Mouse (Mus musculus) Patski (cell line): ENCODE results near the gene Sepsecs. TPM values are rescaled to one million over a fixed set of nuclear protein-coding genes. Genes with fewer than 3 reads are reported as not detected.
"Not testable (repeated sequence)": the region's sequence is repeated elsewhere in the genome, so short reads cannot be mapped to it uniquely, and the experiment has no call there.

ENCODE experiments used
- ATAC-seq: fragments of 100-300 bp; one replicate; pipeline ENCODE4 v1.8.0; 2021
- CTCF ChIA-PET: fragments of 350-600 bp; sonication (Branson Sonifier 250); formaldehyde crosslinking; loops from one replicate; lab custom pipeline; 2022; ENCODE audit warnings: inconsistent platforms; lab: Charles Lee
- POLR2A ChIA-PET: fragments of 350-600 bp; sonication (Branson Sonifier 250); formaldehyde crosslinking; loops from one replicate; lab custom pipeline; 2022; ENCODE audit warnings: antibody characterized with exemption, inconsistent platforms; lab: Charles Lee
- DNase-seq: peaks from one replicate; pipeline ENCODE4 v3.0.0-alpha.2; 2011; ENCODE audit warnings: low read depth, low spot score
- H3K27me3 ChIP-seq: fragments of 371-371 bp; one replicate; pipeline ENCODE4 v1.5.1; 2021
- CTCF ChIP-seq: fragments of 100-300 bp; IDR thresholded peaks from one replicate; pipeline ENCODE4 v1.5.1; 2021
- in situ Hi-C: fragments of 300-500 bp; cut with MboI; formaldehyde crosslinking; loops from 3 replicates; pipeline ENCODE4 v1.11.1; 2018; ENCODE audit warnings: low pct_unique_long_range_greater_than_20kb, mixed read lengths
- polyA plus RNA-seq: library from polyadenylated mRNA; unstranded; gene quantifications from one replicate; pipeline ENCODE4 v1.2.3, GENCODE M21; 2021

Sepsecs gene
- polyA plus RNA-seq: 12.8 TPM

- peak; percentile 35 for TF ChIP-seq CTCF
Observed at GRCm38 (mm10) chr5:52669426-52670191, at the start of gene Sepsecs. Gene Sepsecs, minus strand, starts transcription at chr5:52669708.

GRCm38 (mm10) chr5:52716742-52717448, 47.4 kb upstream of the Sepsecs start:
- H3K27me3 ChIP-seq: peaks cover 19% of the 10 kb centered on the region
- in situ Hi-C loops: no loop called here
- no peak for ATAC-seq
- no peak for DNase-seq
- ChIA-PET POLR2A (no interaction called here), CTCF (no interaction called here)
- no peak for TF ChIP-seq CTCF

More at GRCm38 (mm10) chr5:52669426-52670191, at the start of gene Sepsecs:
- CTCF ChIA-PET: interaction anchor here (1.9 kb wide), 2 partner anchors 11 to 14 kb away, joined by 6 to 7 read pairs; no protein-coding TSS in a partner anchor
- no peaks in the 10 kb centered on the region for H3K27me3 ChIP-seq
- in situ Hi-C loops: loop anchor here (10.0 kb wide), 1 partner anchor 145 kb away; no protein-coding TSS in a partner anchor
- peak; percentile 88 for ATAC-seq
- POLR2A ChIA-PET: interaction anchor here (0.5 kb wide), 1 partner anchor 291 kb away, joined by 4 read pairs; no protein-coding TSS in a partner anchor
- DNase-seq: peak; percentile 59

GRCm38 (mm10) chr5:52712704-52713103, 43.2 kb upstream of the Sepsecs start:
- no peak for TF ChIP-seq CTCF
- ATAC-seq (no peak), DNase-seq (no peak)
- in situ Hi-C loops: no loop called here
- POLR2A ChIA-PET: no interaction called here
- CTCF ChIA-PET: no interaction called here
- peaks cover 20% of the 10 kb centered on the region for H3K27me3 ChIP-seq

- peaks cover 33% of the 10 kb centered on the region for H3K27me3 ChIP-seq
- in situ Hi-C loops: no loop called here
- ChIA-PET POLR2A (no interaction called here), CTCF (no interaction called here)
- DNase-seq (no peak), ATAC-seq (no peak)
- TF ChIP-seq CTCF: no peak
Observed at GRCm38 (mm10) chr5:52704562-52704961, 35.1 kb upstream of the Sepsecs start.

- DNase-seq, in situ Hi-C loops, CTCF ChIA-PET, ATAC-seq, POLR2A ChIA-PET: not testable (repeated sequence)
- peaks cover 27% of the 10 kb centered on the region for H3K27me3 ChIP-seq
Observed at GRCm38 (mm10) chr5:52697882-52698440, 28.5 kb upstream of the Sepsecs start.

GRCm38 (mm10) chr5:52697291-52697690, 27.8 kb upstream of the Sepsecs start:
- ATAC-seq: no peak

GRCm38 (mm10) chr5:52687741-52688455, 18.4 kb upstream of the Sepsecs start:
- CTCF ChIA-PET: interaction anchor here (1.8 kb wide), 1 partner anchor 38 kb away, joined by 4 read pairs; no protein-coding TSS in a partner anchor
- ATAC-seq: no peak

More at GRCm38 (mm10) chr5:52697291-52697690, 27.8 kb upstream of the Sepsecs start:
- POLR2A ChIA-PET: no interaction called here
- no peak for TF ChIP-seq CTCF
- CTCF ChIA-PET: no interaction called here
- H3K27me3 ChIP-seq: peaks cover 28% of the 10 kb centered on the region
- in situ Hi-C loops: no loop called here
- no peak for DNase-seq

GRCm38 (mm10) chr5:52681111-52681510, 11.6 kb upstream of the Sepsecs start:
- DNase-seq (no peak), ATAC-seq (no peak)
- POLR2A ChIA-PET: no interaction called here
- H3K27me3 ChIP-seq: peaks cover 14% of the 10 kb centered on the region
- in situ Hi-C loops: no loop called here
- CTCF ChIA-PET: no interaction called here
- TF ChIP-seq CTCF: no peak

More at GRCm38 (mm10) chr5:52687741-52688455, 18.4 kb upstream of the Sepsecs start:
- POLR2A ChIA-PET: no interaction called here
- TF ChIP-seq CTCF: no peak
- in situ Hi-C loops: loop anchor here (5.0 kb wide), 1 partner anchor 34 kb away; no protein-coding TSS in a partner anchor
- DNase-seq: no peak
- H3K27me3 ChIP-seq: peaks cover 18% of the 10 kb centered on the region

GRCm38 (mm10) chr5:52680191-52680590, 10.7 kb upstream of the Sepsecs start:
- peaks cover 14% of the 10 kb centered on the region for H3K27me3 ChIP-seq
- no peak for TF ChIP-seq CTCF
- ATAC-seq (no peak), DNase-seq (no peak)
- in situ Hi-C loops: no loop called here
- POLR2A ChIA-PET: no interaction called here
- CTCF ChIA-PET: no interaction called here

- ATAC-seq: no peak
- ChIA-PET CTCF (interaction anchor here (1.2 kb wide), 1 partner anchor 15 kb away, joined by 4 read pairs; no protein-coding TSS in a partner anchor), POLR2A (no interaction called here)
- no peak for TF ChIP-seq CTCF
- H3K27me3 ChIP-seq: peaks cover 3% of the 10 kb centered on the region
- in situ Hi-C loops: no loop called here
- no peak for DNase-seq
Observed at GRCm38 (mm10) chr5:52678498-52679070, 9.1 kb upstream of the Sepsecs start.
